Mouse (Mus musculus): ENCODE measurements around the gene Axin2. TPM values are rescaled to one million over a fixed set of nuclear protein-coding genes. Genes with fewer than 3 reads are reported as not detected.

The Axin2 gene
- polyA plus RNA-seq, 1 experiment from 2014 or later, result 5.4 TPM

DNA sequence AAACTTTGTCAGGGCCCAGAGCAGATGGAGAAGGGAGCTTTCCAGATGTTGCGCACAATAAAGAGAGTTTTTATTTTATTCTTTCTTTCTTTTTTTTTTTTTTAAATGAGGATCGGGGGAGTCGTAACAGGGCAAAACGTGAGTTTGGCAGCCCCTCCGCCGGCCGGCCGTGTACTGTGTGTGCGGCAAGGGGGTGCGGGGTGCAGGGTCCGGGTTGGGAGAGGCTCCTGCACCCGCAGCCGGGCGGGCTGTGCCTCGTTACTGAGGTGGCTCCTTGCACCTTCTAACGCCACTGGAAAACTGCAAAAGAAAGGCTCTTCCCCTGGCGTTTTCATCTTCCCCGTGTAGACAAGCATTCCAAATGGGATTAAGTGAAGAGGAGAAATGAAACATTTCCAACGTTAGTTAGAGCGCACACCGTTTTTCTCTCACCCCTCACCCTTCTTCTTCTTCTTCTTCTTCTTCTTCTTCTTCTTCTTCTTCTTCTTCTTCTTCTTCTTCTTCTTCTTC lies 28.2 kb upstream of the Axin2 start:
- no peaks in the 10 kb centered on the region for H3K9me3 ChIP-seq
- H3K27me3 ChIP-seq (replicated peaks), result no peaks in the 10 kb centered on the region
- H3K4me2 ChIP-seq (replicated peaks), result peak overlapping the region; percentile 60
- H3K4me3 ChIP-seq (replicated peaks), result peak overlapping the region; percentile 23
- 14% methylated on average over 21 of the region's 21 CpGs for WGBS
- peak overlapping the region; percentile 83 for H3K27ac ChIP-seq
- H3K9ac ChIP-seq, result peak overlapping the region; percentile 37; the same call in 1 of the 2 replicates
- no peak for ATAC-seq
- 0 out of 2 replicates have a peak, but pooled peaks cover 2% of the 10 kb centered on the region for H3K4me1 ChIP-seq (replicated peaks)
- no peaks in the 10 kb centered on the region for H3K36me3 ChIP-seq

DNA sequence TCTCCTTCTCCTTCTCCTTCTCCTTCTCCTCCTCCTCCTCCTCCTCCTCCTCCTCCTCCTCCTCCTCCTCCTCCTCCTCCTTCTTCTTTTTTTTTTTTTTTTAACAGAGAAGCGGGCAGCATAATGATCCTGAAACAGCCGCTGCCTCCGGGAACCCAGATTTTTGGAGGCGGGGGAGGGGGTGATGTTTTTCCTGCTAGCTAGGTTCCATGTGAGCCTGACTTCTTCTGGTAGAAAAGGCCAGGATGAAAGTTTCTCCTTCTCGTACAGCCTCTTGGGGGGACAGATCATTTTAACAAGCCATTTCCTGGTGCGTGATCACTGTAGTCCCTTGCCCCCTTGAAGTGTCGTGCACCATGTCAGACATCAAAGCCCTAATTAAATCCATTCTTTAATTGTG lies 27.7 kb upstream of the Axin2 start:
- Histone ChIP-seq H3K27me3 (replicated peaks) (no peaks in the 10 kb centered on the region), H3K36me3 (no peaks in the 10 kb centered on the region), H3K9ac (no peak overlapping the region), H3K4me3 (replicated peaks) (no peak overlapping the region), H3K9me3 (no peaks in the 10 kb centered on the region), H3K4me1 (replicated peaks) (0 out of 2 replicates have a peak, but pooled peaks cover 2% of the 10 kb centered on the region), H3K27ac (no peak overlapping the region), H3K4me2 (replicated peaks) (no peak overlapping the region)
- 30% methylated on average over 6 of the region's 7 CpGs for WGBS
- no peak for ATAC-seq

DNA sequence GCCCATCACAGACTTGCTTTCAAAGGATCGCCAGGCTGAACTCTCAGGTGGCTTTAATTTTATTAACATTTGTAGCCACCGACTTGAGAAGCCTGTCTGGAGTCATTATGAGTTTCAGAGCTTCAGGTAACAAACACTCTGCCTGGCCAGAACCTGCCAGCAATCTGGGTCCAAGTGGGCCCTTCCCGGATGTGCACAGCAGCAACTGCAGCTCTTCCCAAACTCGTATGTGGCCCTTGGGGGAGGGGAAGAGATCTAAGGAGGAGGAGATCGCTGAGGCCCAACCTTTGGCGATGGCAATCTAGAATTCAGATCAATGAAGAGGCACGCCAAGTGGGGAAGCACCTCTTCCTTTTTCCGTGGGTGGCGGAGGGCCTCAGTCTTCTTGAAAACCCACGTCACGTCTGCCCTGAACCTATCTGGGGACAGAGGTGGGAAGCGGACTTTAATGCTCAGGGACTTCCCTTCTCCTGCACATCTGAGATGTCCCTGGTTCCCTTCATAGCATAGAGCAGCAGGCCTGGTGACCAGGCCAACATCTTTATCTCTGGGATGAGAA lies 26.8 kb upstream of the Axin2 start:
- 70% methylated on average over 12 of the region's 12 CpGs for WGBS
- ATAC-seq, result no peak
- no peak overlapping the region for H3K4me2 ChIP-seq (replicated peaks)
- H3K36me3 ChIP-seq, result no peaks in the 10 kb centered on the region
- H3K9me3 ChIP-seq, result no peaks in the 10 kb centered on the region
- 0 out of 2 replicates have a peak, but pooled peaks cover 5% of the 10 kb centered on the region for H3K4me1 ChIP-seq (replicated peaks)
- no peak overlapping the region for H3K27ac ChIP-seq
- H3K9ac ChIP-seq, result no peak overlapping the region
- no peaks in the 10 kb centered on the region for H3K27me3 ChIP-seq (replicated peaks)
- no peak overlapping the region for H3K4me3 ChIP-seq (replicated peaks)

DNA sequence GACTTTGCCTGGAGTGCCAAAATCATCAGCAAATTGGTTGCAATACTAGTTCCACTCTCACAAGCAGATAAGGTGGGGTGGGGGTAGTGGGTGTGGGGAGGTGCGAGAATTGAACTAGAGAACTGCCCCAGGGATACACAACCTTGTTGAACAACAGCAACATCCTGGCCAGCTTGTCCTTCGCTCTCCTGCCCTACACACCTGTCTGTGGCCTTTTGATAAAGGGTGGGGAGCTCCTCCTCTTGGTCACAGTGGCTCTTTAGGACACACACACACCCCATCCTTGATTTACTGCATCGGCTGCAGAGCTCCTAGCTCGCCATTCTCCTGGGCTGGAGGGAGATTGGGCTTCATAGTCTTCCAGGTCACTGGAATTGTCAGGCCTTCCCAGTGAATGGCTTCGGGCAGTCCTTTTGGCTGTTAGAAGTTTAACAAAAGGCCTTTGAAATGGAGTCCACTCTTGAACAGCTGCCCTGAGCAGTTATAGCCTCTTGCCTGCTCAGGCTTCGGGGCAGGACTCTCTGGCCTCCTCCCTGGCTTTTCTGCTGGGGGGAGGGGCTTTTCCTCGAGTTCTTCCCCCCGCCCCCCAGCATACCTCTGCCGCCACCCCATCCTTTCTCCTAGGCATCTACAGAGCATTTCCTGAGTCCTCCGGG lies 26.2 kb upstream of the Axin2 start:
- Histone ChIP-seq H3K9ac (no peak overlapping the region), H3K27me3 (replicated peaks) (no peaks in the 10 kb centered on the region), H3K9me3 (no peaks in the 10 kb centered on the region), H3K36me3 (no peaks in the 10 kb centered on the region), H3K27ac (no peak overlapping the region), H3K4me2 (replicated peaks) (no peak overlapping the region), H3K4me3 (replicated peaks) (no peak overlapping the region), H3K4me1 (replicated peaks) (0 out of 2 replicates have a peak, but pooled peaks cover 5% of the 10 kb centered on the region)
- no peak for ATAC-seq
- 63% methylated on average over 10 of the region's 10 CpGs for WGBS

DNA sequence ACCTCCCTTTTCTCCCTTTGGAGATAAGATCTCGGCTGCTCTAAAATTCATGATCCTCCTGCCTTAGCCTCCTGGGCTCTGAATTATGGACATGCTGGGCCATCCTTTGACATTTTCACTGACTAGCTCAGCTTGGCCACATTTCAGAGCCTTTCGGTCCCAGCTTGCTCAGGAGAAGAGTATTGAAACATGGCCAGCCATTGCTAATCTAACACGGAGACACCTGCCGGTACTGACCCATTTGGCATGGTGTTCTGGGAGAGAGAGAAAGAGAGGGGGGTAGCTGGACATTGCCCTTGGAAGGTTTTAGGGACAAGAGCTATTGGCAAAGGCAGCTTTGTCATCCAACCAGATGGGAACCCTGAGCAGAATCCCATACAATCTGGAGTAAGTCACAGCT lies 23.1 kb upstream of the Axin2 start:
- Histone ChIP-seq H3K9ac (no peak overlapping the region), H3K4me3 (replicated peaks) (no peak overlapping the region), H3K27ac (no peak overlapping the region), H3K4me1 (replicated peaks) (0 out of 2 replicates have a peak, but pooled peaks cover 5% of the 10 kb centered on the region), H3K27me3 (replicated peaks) (no peaks in the 10 kb centered on the region), H3K4me2 (replicated peaks) (no peak overlapping the region), H3K36me3 (no peaks in the 10 kb centered on the region), H3K9me3 (no peaks in the 10 kb centered on the region)
- 83% methylated on average over 4 of the region's 4 CpGs for WGBS
- no peak for ATAC-seq

DNA sequence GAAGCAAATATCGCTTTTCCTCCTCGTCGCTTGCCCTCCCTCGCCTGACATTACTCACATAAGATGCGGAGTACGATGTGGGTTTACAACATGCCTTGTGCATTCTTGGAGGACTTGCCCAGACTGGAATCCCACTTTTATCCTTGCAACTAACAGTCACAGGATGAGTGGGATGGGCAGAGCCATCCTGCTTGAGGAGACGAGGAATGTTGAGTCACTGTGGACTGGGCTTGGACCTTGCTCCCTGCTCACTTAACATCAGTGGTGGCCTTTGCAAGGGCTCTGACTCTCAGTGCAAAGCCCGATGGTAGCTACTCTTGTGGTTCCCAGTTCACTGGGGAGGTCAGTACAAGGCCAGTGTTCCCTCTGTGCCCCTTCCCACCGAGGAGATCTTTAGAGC lies 22.1 kb upstream of the Axin2 start:
- no peaks in the 10 kb centered on the region for H3K9me3 ChIP-seq
- H3K27ac ChIP-seq, result no peak overlapping the region
- no peak overlapping the region for H3K9ac ChIP-seq
- no peaks in the 10 kb centered on the region for H3K27me3 ChIP-seq (replicated peaks)
- ATAC-seq, result peak; percentile 77
- no peak overlapping the region for H3K4me2 ChIP-seq (replicated peaks)
- no peaks in the 10 kb centered on the region for H3K36me3 ChIP-seq
- WGBS, result 68% methylated on average over 9 of the region's 9 CpGs
- 0 out of 2 replicates have a peak, but pooled peaks cover 8% of the 10 kb centered on the region for H3K4me1 ChIP-seq (replicated peaks)
- H3K4me3 ChIP-seq (replicated peaks), result no peak overlapping the region

DNA sequence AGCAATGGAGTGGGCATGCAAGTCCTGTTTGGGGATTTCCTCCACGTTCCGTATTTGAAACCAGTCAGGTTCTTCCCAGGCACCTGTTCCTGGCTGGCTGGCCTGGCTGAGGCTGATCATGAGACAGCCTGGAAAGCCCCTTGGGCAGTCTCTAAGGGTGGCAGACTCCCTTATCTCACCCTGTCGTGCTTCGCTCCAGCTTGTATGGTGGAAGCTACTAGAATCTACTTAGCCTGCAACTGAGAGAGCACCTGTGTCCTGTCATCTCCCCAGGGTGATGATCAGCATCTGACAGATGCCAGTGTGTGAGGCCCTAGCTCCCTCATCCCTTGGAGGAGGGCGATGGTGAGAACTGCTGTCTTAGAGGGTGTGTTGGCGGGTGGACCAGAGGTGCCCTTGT lies 21.7 kb upstream of the Axin2 start:
- Histone ChIP-seq H3K27ac (no peak overlapping the region), H3K36me3 (no peaks in the 10 kb centered on the region), H3K9me3 (no peaks in the 10 kb centered on the region), H3K4me2 (replicated peaks) (no peak overlapping the region), H3K27me3 (replicated peaks) (no peaks in the 10 kb centered on the region), H3K9ac (no peak overlapping the region), H3K4me3 (replicated peaks) (no peak overlapping the region), H3K4me1 (replicated peaks) (0 out of 2 replicates have a peak, but pooled peaks cover 8% of the 10 kb centered on the region)
- WGBS, result 87% methylated on average over 6 of the region's 6 CpGs
- no peak for ATAC-seq

DNA sequence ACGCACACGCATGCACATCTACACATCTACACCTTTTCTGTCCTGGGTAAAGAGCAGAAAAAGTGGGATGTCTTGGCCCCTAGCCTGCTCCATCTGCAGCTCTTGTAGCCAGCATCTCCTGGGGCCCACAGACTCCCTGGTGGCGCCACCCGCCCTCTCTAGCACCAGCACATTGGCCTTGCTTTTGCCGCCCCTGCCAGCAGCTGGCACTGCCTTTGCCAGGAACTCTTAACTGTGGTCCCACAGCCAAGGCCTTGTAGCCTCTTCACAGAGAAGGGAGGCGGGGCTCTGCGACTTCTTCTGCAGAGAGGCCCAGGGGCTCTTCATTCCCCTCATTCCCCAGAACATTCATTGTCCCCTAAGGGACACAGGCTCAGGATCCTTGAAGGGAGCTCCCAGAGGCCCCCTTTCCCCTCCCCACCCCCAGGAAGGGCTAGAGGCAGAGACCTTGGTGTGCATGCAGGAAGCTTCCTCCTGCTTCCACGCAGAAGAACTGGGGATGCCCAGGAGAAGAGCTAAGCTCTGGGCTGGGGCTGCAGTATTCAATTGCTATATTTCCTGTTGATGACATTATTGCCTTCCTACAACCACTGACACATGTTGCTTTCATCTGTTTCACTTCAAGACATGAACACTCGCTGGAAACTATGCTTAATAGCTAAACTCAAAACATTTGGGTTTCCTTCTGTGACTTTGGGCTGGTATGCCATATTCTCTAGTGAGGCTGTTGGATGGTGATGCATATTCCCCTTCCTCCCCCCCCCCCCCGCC lies 19.2 kb upstream of the Axin2 start:
- Histone ChIP-seq H3K27ac (no peak overlapping the region), H3K4me2 (replicated peaks) (no peak overlapping the region), H3K9ac (no peak overlapping the region), H3K27me3 (replicated peaks) (no peaks in the 10 kb centered on the region), H3K9me3 (no peaks in the 10 kb centered on the region), H3K4me3 (replicated peaks) (no peak overlapping the region), H3K4me1 (replicated peaks) (0 out of 2 replicates have a peak, but pooled peaks cover 8% of the 10 kb centered on the region), H3K36me3 (no peaks in the 10 kb centered on the region)
- WGBS, result 74% methylated on average over 9 of the region's 10 CpGs
- ATAC-seq, result no peak

DNA sequence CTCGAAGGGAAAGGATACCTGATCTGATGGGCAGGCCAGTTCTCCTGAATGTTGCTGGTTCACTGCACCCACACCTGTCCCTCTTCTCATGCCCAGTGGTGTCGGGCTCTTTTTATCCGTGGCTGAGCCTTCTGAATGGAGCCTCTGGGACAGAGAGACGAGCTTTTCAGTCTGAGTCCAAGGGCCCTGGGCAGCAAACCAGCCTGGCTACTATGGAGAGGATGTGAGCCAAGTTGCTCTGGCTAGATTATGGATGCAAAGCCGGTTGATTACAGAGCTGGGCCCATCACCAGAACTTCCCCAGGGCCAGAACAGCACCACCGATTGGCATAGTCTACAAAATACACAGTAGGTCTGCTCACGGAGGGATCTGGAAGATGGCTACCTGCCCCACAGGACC lies 18.5 kb upstream of the Axin2 start:
- Histone ChIP-seq H3K4me3 (replicated peaks) (no peak overlapping the region), H3K27ac (no peak overlapping the region), H3K9me3 (no peaks in the 10 kb centered on the region), H3K4me1 (replicated peaks) (0 out of 2 replicates have a peak, but pooled peaks cover 8% of the 10 kb centered on the region), H3K27me3 (replicated peaks) (no peaks in the 10 kb centered on the region), H3K36me3 (no peaks in the 10 kb centered on the region), H3K9ac (no peak overlapping the region), H3K4me2 (replicated peaks) (no peak overlapping the region)
- ATAC-seq, result no peak
- WGBS, result 84% methylated on average over 7 of the region's 7 CpGs

DNA sequence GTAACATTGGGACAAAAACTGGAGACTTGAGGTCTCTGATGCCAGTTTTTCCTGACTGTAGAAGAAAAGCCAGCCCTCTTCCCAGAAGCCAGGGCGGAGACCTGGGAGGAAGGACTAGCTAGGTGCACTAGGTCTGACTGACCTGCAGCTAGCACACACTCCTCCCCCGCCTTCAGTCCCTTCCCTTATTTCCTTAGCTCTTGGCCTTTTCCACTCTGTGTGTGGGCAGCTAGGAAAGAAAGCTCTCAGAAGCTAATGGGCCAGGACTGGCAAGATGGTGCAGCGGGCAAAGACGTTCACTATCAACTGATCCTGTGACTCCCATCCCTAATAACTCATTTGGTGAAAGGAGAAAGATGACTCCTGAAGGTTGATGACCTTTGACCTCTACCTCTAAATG lies 17.8 kb upstream of the Axin2 start:
- H3K9me3 ChIP-seq, result no peaks in the 10 kb centered on the region
- WGBS, result 71% methylated on average over 4 of the region's 4 CpGs
- H3K27me3 ChIP-seq (replicated peaks), result no peaks in the 10 kb centered on the region
- no peak overlapping the region for H3K4me2 ChIP-seq (replicated peaks)
- no peak overlapping the region for H3K27ac ChIP-seq
- no peak for ATAC-seq
- H3K36me3 ChIP-seq, result no peaks in the 10 kb centered on the region
- peaks cover 8% of the 10 kb centered on the region; the same call in 1 of the 2 replicates for H3K4me1 ChIP-seq (replicated peaks)
- H3K9ac ChIP-seq, result no peak overlapping the region
- H3K4me3 ChIP-seq (replicated peaks), result no peak overlapping the region

DNA sequence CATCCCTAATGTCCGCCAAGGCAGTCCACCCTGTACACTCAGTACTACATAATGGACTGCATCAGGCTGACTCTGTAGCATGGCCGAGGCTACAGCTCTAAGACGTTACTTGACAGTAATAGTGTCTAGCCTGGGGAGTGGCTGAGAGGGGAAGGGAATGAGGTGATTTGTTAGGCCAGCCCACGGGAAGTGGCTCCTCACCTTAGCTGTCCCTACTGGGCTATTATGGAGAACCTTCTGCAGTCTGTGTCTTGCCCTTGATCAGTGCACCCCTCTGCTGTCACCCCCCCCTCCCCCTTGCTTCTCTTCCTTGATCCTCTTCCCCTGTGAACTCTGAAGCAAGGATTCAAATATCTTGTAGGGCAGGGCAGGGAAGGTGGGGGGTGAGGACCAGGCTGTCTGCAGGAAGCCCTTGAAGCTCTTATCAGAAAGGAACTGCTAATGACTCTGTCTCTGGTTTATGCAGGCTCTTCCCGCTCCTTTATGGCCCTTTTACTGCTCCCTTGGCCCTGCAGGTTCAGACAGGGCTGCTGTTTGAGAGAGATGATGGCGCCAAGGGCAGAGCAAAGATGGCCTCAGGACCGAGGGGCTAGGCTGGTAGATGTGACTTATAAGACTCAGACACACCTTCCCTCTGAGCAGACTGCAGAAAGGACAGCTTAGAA lies 13.4 kb upstream of the Axin2 start:
- WGBS, result 40% methylated on average over 7 of the region's 7 CpGs
- no peak overlapping the region for H3K4me3 ChIP-seq (replicated peaks)
- peak overlapping the region; percentile 66 for H3K27ac ChIP-seq

More for the DNA sequence above, 13.4 kb upstream of the Axin2 start:
- H3K4me1 ChIP-seq (replicated peaks), result peaks cover 13% of the 10 kb centered on the region
- H3K27me3 ChIP-seq (replicated peaks), result no peaks in the 10 kb centered on the region; the same call in 1 of the 2 replicates
- H3K9ac ChIP-seq, result no peak overlapping the region
- H3K9me3 ChIP-seq, result no peaks in the 10 kb centered on the region
- peak; percentile 83 for ATAC-seq
- no peak overlapping the region for H3K4me2 ChIP-seq (replicated peaks)
- H3K36me3 ChIP-seq, result no peaks in the 10 kb centered on the region

All from intestine, embryonic 15.5 days (tissue).